Mouse (Mus musculus) frontal cortex, postnatal 10 days (tissue): Measurements from ENCODE around the gene Srcin1.

ENCODE experiments used
- DNase-seq, 2 experiments: peaks; one replicate each; pipeline ENCODE4 v3.0.0; 2022; ENCODE audit warnings: low spot score in 2 of 2, mixed read lengths in 1 of 2

The Srcin1 gene

GRCm38 (mm10) chr11:97576136-97576906, at the start of gene Srcin1:
TSS of gene Srcin1 (minus strand) at chr11:97576186.
- peak in 1 of 2 experiments; percentile 71 for DNase-seq

GRCm38 (mm10) chr11:97625551-97625950, 49.6 kb upstream of the Srcin1 start:
- DNase-seq: no peak

GRCm38 (mm10) chr11:97623166-97623565, 47.2 kb upstream of the Srcin1 start:
- no peak for DNase-seq

GRCm38 (mm10) chr11:97622440-97622839, 46.5 kb upstream of the Srcin1 start:
- DNase-seq: peak in 1 of 2 experiments; percentile 79

GRCm38 (mm10) chr11:97619391-97619795, 43.4 kb upstream of the Srcin1 start:
- DNase-seq: peak; percentile 65 to 68

- no peak for DNase-seq
These were observed 42.4 kb upstream of the Srcin1 start for GRCm38 (mm10) chr11:97618368-97618767.

- no peak for DNase-seq
These were observed 39.3 kb upstream of the Srcin1 start for GRCm38 (mm10) chr11:97615276-97615675.

- DNase-seq: peak in 1 of 2 experiments; percentile 74
These were observed 35.1 kb upstream of the Srcin1 start for GRCm38 (mm10) chr11:97611076-97611475.

GRCm38 (mm10) chr11:97609743-97610142, 33.8 kb upstream of the Srcin1 start:
- no peak for DNase-seq

- DNase-seq: no peak
These were observed 32.9 kb upstream of the Srcin1 start for GRCm38 (mm10) chr11:97608933-97609332.

- no peak for DNase-seq
These were observed 31.2 kb upstream of the Srcin1 start for GRCm38 (mm10) chr11:97607056-97607725.

- DNase-seq: no peak
These were observed 27.9 kb upstream of the Srcin1 start for GRCm38 (mm10) chr11:97603891-97604290.

- DNase-seq: no peak
These were observed 26.2 kb upstream of the Srcin1 start for GRCm38 (mm10) chr11:97602223-97602622.

- no peak for DNase-seq
These were observed 23.1 kb upstream of the Srcin1 start for GRCm38 (mm10) chr11:97599104-97599503.

GRCm38 (mm10) chr11:97597945-97598691, 22.1 kb upstream of the Srcin1 start:
- no peak for DNase-seq

GRCm38 (mm10) chr11:97594136-97594535, 18.1 kb upstream of the Srcin1 start:
- no peak for DNase-seq

GRCm38 (mm10) chr11:97591910-97592309, 15.9 kb upstream of the Srcin1 start:
- DNase-seq: no peak

GRCm38 (mm10) chr11:97590227-97590960, 14.4 kb upstream of the Srcin1 start:
- DNase-seq: no peak

GRCm38 (mm10) chr11:97589216-97589615, 13.2 kb upstream of the Srcin1 start:
- DNase-seq: no peak

GRCm38 (mm10) chr11:97585932-97586331, 9.9 kb upstream of the Srcin1 start:
- DNase-seq: no peak

GRCm38 (mm10) chr11:97584476-97584875, 8.5 kb upstream of the Srcin1 start:
- no peak for DNase-seq
